Mouse (Mus musculus): Measurements from ENCODE around the gene Rassf7.

The Rassf7 gene

DNA sequence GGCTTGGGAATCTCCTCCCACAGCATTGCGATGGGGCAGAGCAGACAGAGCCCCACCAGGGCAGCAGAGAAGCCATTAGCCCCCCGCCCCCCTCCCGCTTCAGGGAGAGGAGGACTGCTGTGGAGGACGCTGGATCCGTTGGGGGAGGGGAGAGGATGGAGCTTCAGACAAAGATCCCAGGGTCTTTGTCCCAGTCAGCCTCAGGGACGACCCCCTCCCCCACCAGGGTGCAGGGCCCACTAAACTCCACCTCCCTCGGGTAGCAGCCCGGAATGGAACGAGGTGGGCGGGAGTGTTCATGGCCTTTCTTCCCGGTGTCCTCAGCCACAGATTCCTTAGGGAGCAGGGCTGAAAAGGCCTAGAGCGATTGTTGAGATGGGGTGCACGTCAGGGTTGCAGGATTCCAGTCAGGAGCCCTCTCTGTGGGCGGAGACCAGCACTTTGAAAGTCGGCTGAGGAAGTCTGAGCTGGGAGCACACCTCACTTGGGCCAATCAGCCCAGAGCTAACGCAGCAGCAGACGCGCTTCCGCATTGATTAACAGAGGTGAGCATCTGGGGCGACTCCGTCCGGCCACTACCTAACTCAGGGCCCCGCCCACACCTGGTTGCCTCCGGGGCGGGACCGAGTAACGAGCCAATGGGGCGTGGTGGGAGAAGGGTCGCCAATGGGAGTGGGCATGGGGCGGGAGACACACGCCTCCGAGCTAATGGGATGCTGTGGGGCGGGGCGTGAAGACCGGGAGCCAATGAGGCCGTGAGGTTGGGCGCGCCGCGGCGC is at the start of gene Rassf7:
Gene Rassf7, plus strand, starts transcription at position 760 of the 779 bp plus-strand sequence.
- peak; percentile 98 for DNase-seq

DNA sequence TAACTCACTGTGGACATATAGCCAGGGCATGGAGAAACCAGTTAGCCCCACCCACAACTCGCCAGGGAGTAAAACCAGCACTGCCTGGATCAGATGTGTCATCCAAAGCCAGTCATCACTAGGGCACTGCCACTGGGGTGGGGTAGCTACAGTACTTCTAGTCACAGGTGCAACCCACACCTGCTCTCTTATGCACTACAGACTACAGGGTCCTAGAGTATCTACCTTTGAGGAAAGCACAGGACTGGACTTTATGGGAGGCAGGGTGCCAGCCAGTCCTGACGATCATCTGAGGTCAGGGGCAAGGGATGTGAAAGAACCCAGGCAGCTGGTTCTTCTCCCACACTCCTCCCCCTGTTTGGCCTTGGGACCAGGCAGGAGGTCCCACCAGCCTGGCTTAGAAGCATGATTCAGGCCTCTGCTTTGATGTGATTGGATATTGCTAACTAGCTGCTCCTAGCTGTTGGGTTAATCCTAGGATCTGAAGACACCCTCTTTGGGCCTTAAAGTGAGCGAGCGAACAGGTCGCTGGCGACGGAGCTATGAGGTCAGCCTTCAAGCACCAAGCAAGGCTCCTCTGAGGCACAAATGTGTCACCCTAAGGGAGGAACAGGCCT is 47.7 kb upstream of the Rassf7 start:
- DNase-seq: peak; percentile 69

DNA sequence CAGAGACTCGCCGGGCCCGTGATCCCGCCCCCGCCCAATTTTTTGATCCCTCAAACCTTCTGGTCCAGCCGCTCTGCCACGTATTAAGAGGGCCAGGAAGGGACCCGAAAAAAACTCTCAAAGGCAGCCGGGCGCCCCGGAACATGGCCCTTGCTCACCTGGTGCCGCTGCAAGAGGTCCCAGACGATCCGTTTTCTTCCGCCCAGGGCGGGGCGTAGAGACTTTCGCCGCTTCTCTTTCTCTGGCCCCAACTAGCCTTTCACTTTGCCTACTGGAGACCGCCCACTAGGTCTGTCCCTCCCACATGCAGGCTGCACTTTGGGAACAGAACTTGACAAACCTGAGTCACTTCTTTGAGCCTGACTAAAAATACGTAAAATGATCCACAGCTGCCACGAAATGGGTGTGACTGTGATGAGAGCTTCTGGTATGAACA is 47.1 kb upstream of the Rassf7 start:
- peak; percentile 93 for DNase-seq

DNA sequence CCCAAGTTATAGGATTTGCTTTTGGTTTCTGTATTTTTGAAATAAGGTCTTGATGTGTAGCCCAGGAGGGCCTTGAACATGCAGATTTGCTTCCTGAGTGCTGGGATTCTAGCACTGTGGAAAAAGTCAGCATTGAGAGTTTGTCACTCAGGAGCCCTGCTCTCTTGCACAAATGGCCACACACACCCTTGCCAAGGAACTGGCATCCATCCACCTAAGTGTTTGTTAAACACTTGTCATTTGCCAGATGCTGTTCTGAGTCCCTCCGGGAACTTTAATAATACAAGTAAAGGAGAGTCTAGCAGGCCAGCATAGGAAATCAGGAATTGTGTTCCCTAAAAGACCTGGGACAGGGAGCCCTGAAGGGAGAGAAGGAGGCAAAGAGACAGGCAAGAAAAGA is 46.4 kb upstream of the Rassf7 start:
- peak; percentile 91 for DNase-seq

DNA sequence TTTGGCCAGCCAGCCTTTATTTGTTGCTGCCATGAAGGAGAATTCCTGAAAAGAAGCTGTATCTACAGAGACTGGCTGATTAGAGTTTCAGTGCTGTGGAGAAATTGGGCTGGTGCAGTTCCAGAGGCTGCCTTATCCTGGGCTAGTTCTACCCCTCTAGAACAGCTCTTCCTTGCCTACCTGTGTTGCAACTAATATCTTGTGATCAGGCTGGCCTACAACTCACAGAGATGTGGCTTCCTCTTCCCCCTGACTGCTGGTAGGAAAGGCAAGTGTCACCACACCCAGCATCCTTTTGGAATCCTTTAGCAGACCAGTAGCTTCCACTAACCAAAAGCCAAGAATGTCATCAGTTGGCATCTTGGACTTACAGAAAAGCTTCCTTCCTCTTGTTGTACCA is 45.8 kb upstream of the Rassf7 start:
- DNase-seq: peak; percentile 47

DNA sequence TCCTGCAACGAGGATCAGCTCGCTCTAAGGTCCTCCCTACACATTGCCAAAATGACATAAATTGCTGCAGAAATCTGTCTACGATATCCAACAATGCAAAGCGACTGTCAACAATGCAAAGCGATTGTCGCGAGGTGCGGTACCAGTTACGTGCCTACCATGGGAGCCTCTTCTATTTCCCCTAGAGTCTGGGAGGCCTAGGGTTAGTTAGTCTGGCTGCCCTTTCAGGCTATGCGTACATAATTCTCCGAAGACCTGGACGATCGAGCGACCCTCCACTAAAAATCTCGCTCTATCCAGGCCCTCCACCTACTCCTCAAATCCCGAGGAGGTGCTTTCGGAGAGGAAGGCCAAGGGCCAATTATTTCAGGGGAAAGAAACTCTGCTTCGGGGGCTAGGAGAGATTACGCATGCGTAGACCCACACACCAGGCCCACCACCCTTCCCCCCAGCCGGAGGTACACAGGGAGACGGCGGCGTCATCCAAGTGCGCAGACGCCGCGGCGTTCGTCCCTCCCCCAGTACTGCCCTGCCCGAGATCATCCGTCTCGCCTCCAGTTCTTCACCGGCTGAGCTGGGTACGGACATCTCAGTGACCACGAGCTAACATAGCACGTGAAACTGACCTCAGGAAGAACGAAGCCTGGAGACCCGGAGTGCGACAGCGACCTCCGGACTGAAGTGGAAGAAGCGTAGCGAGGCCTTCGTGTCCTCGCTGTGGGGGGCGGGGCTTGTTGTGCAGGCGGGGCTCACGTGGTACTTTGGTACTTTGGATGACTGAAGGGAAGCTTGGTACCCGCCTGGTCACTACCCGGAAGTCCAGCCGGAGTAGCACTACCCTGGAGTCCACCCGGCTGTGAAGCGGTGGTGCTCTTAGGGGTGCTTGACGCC is 43.3 kb upstream of the Rassf7 start, which contains the start of gene Rnh1:
Gene Rnh1, minus strand, starts transcription at position 742 of the 891 bp plus-strand sequence.
- DNase-seq: peak; percentile 96

DNA sequence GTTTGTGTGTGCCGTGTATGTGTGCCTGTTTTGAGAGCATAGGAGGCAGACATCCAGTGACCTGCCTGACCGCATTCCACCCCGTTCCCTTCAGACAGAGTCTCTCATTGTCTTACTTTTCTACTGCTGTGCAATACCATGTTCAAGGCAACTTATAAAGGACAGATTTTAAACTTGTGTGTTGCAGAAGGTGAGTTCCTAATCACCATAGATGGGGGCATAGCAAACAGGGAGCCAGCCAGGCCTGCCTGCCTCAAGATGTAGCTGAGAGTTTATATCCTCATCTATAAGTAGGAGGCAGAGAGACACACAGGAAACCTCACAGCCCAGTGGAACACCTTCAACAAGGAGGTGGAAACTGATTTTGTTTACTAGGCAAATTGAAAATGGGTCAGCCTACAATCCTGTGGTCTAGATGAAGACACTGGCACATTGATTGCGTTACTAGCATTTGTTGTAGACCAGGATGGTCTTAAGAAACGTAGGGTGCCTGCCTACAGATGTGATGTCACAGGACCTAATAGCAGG is 42.3 kb upstream of the Rassf7 start:
- peak; percentile 7 for DNase-seq

DNA sequence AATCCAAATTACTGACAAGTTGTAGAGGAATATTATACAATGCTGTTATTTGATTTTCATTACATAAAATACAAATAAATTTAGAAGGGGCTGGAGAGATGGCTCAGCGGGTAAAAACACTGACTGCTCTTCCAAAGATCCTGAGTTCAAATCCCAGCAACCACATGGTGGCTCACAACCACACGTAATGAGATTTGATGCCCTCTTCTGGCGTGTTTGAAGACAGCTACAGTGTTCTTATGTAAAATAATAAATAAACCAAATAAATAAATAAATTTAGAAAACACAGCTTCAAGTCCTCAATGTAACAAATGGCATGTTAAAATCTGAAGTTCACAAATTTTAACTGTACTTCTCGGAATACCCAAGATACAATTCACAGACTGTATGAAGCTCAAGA is 40.6 kb upstream of the Rassf7 start:
- no peak for DNase-seq

DNA sequence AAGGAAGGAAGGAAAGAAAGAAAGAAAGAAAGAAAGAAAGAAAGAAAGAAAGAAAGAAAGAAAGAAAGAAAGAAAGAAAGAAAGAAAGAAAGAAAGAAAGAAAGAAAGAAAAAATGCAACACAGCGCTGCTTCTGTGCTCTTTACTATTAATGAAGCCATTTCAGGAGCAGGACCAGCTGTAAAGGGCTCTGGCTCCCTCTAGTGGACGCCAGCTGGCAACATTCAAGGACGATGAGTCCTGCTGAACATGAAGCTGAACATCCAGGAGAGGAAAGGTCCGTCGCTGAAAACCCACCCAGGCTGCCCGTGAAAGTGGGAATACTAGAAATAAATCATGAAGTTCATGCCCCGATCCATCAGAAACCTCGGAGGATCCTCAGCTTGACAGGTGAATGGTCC is 39.5 kb upstream of the Rassf7 start:
- DNase-seq: peak; percentile 96

DNA sequence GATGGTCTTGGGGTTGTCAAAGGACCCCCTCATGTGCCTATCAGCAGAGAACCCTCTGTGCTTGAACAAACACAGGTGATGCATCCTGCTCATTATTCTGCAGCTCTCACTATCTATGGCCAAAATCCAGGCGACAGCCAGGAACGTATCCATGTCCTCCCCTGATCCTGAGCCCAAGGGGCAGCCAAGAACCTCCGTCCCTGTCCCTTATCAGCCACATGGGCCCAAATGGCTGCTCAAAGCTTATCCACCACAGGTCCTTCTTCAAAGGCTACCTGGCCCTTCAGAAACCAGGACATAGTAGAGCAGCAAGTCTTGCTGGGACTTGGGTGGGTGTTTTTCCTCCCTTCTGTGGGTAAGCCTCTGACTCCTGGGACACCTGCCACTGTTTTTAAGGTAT is 27.5 kb upstream of the Rassf7 start:
- no peak for DNase-seq

DNA sequence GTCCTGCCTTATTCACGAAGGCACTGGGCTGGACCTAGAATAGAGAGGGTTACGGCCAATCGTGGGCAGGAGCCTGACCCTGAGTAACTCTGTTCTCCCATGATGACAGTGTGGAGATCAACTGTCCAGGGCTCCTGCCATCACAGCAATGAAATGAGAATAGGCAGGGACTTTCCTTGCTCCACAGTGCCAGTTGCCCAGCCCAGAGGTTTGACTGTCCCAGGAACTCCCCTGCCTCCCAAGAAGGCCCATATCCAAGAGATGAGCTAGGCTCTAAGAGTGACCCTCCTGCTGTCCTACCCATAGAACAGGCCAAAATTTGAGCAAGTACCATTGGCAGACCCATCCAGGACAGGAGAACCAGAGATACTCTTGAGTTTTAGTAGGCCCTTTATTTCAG is 26.9 kb upstream of the Rassf7 start:
- no peak for DNase-seq

DNA sequence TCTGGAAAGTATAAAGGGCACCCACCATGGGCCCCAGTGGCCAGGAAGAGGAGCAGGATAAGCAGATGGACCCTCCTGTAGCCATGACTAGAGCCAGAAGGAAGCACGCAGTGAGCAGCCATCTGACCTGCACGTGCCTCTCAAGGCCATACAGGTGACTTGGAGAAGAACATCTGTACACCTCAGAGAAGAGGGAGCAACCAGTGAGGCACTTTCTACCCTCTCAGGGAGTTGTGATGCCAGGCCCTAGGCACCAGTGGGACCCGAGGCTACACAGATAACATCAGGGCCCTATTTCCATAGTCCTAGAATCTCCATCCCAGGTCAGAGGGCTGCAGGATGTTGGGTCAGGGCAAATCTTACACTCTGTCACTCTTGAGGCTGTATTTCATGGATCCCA is 25.4 kb upstream of the Rassf7 start:
- no peak for DNase-seq

DNA sequence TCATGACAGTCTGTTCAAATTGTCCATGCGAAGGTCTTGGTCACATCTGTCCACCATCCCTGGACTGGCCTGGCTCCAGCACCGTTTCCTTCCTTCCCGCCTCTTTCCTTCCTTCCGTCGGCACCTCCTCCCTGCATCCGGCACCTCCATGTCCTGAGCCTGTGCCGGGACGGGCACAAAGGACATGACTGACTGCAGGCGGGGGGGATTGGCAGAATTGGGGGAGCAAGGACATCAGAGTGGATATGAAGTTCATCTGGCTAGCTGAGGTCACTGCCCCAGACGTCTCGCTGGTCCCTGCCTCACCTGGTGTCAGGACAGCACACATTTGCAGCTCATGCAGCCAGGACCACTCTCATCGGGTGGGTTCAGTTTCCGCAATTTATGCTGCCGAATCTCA is 24.6 kb upstream of the Rassf7 start:
- DNase-seq: peak; percentile 36

DNA sequence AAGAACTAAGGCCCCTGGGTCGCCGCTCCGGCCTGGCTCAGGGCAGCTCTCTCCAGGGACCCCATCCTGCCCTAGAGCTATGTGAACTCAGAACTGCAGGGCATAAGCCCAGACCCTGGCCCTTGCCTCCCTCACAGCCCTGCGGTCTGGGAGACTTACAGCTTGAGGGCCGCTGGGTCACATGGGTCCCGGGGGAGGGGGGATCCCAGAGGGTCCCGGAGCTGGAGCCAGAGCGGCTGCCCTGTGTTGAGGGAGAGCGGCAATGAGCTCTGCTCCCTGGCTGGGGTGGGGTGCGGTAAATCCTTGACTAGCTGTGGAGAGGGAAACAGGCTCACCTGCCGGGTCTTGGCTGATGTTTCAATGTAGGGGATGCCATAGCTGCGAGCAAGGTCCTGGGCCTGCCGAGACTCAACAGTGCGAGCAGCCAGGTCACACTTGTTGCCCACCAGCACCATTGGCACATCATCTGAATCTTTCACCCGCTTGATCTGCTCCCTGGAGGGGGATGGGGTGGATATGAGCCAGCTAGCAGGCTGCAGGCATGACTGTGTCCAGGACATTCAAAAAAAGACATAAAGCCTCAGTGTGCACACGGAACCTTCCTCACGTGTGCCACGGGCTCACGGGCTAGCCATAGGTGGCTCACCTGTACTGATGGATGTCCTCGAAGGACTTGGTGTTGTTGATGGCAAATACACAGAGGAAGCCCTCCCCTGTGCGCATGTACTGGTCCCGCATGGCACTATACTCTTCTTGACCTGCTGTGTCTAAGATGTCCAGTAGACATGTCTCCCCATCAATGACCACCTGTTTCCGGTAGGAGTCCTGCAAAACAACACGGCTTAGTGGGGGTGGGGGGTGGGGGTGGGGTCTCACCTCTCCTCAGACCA is 23.6 kb upstream of the Rassf7 start:
- DNase-seq: no peak

DNA sequence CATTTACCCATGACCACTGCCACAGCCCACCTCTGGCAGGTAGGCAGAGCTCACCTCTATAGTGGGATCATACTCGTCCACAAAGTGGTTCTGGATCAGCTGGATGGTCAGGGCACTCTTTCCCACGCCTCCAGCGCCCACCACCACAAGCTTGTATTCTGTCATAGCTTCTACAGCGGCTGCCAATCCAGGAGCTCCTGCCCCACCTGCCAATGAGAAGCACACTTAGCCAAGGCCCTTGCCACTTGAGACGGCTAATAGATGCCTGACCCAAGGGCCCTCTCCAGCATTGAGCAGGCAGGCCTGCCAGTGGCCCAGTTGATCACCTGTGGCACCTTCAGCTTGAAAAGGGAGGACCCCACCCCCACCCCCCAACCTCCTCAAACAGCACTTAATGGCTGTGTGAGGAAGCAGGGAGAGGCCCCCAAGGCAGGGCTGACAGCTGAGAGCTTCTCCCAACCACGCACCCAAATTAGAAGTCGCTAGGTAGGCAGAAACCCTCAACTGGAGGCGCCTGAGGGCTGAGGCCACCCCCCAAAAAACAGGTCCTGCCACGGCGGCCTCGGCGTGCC is 22.8 kb upstream of the Rassf7 start:
- DNase-seq: peak; percentile 82

DNA sequence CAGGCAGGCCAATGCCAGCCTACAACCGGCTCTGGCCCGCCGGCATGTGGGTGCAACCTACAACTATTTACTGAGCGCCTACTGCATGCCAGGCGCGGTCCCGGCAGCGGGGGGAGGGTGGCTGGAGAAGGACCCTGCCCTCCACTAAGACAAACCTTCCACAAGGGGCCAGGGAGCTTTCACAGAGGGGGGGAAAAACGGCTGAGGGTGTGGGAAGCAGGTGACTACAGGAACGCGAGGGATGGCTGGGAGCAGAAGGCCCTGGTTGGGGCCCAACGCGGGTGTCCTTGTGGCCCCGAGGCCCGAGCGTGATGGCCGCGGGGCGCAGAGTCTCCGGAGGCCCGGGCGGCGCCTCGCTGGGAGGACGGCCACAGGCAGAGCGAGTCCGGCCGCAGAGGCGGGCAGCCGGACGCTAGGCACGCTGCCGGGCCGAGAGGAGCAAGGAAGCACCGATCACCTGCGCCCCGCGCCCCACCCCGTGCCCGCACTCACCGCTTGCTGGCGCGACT is 22.3 kb upstream of the Rassf7 start:
- peak; percentile 42 for DNase-seq

DNA sequence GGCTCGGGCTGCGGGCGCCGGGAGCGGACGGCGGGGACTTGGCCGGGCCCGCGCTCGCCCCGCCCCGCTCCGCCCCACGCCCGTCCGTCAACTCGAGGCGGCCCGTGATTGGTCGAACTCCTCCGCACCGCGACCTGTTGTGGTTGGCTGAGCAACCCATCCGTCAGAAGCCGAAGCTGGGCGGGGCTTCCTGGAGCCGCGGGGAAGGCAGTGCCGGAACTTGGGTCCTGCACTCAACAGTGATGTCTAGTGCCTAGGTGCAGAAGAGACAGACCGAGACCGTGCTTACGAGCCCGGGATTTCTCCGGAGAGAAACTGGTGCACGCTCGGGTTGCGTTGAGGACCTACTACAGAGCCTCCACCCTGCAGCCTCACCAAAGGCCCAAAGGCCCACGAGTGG is 21.7 kb upstream of the Rassf7 start, which contains the start of the genes Hras and Lrrc56:
Gene Hras, minus strand, starts transcription at position 58 of the 400 bp plus-strand sequence.
Gene Lrrc56, plus strand, starts transcription at position 210 of the 400 bp plus-strand sequence.
- DNase-seq: peak; percentile 98

DNA sequence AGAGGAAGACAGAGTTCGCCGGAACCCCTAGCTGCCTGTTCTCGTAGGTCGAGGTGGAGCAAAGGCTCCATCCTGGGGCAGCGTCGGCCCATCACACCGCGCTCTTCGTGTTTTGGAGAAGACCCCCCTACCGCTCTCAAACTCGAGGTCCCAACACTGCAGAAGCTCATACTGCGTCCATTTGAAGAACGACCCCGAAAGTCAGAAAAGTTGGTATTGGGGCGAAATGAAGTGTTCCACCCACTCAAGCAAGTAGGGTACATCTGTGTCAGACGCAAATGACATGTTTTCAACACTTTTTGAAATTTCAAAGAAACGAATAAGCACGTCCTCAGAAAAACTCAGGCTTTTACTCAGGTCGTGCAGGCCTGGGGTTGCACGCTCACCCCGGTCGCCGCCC is 21.3 kb upstream of the Rassf7 start:
- no peak for DNase-seq

DNA sequence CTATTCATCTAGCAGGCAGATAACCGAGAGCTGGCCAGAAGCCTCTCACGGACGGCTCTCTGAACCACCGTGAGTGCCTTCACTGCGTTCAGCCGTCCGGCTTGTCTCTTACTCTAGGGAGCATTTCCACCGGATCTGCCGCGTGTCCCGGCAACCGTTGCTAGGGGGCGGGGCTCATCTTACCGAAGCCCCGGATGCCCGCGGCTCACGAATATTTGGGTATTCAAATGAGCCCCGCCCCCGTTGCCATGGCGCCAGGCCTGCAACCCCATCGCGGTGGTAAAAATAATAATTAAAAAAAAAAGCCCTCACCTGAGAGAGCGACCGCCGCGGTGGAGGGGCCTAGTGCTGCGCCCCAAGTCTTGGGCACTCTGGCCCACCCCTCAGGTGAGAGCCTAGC is 20.8 kb upstream of the Rassf7 start:
- DNase-seq: peak; percentile 95

DNA sequence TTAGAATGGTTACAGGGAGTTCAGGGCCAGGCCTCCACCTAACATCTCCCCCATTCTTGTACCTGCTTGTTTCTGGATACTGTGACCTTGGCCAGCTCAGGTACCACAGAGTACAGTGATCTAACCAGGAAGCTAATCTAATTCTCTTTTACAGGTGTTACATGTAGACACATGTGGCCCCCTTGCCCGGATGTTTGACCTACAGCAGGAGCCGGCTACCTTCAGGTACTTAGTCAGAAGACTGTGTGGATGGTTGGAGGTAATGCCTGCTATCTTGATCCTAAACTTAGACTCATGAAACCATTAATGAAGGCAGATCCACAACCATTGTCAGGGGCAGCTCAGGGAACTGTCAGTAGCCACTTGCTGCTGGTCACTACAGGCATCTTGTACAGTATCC is 19.9 kb upstream of the Rassf7 start:
- DNase-seq: no peak

DNA sequence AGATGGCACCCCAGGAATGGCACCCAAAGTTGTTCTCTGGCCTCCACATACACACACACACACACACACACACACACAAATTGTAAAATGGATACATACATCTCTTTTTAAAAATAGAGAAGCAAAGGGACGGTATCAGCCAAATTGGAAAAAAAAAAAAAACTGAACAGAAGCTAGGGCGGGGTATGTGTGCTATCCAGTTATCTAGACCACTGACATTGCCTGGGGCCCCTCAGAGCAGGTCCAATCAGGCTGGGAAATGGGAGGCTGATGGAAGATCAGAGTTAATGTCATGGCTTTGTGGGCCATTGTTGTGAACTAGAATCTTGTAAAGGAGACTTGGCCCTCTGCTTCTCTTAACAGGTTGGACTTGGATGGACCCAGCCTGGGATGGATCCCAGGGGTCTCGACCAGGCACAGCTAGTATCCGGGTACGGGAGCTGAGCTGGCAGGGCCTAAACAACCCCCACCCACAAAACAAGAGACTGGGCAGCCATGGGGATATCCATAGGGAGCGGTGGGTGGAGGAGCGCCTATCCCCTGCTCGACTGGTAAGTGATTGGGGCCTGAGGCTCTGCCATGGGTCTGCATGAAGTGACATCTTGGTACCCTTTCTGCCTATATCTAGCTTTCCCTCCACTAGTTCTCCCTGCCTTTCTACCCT is 18.9 kb upstream of the Rassf7 start:
- DNase-seq: no peak
